Mouse (Mus musculus): ENCODE measurements around the gene Esp34. TPM values are rescaled to one million over a fixed set of nuclear protein-coding genes. Genes with fewer than 3 reads are reported as not detected.

Esp34 gene
- total RNA-seq (2022): not detected

DNA sequence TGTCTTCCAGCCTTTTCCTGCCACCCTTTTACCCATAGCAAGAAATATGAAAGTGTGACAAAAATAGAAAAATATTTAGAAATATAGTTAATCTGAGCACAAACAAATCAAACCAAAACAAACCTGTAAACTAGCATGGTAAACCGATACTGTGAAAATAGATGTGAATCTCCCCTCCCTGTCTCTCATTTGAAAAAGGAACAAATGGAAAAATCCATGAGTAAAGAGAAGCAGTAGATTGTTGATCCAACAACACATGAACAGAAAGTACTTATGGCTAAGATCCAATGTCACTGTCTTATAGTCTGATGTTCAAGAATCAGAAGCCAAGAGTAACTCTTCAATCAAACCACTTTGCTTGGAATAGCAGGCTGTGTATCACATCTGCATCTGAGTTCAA lies at the start of gene Esp34:
Esp34 (plus strand) TSS at position 301 of the 400 bp plus-strand sequence.
- DNase-seq: no peak

DNA sequence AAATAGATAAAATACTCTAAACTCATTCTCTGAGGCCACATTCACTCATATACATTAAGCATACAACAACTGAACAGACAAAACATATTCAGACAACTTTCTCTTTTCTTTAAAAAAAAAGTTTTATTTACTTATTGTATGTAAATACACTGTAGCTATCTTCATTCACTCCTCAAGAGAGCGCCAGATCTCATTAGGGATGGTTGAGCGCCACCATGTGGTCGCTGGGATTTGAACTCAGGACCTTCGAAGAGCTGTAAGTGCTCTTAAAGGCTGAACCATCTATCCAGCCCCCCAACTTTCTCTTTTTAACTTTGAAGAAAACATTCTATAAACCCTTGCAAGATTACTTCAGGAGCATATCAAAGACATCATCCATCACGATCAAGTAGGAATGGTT lies 8.5 kb downstream of the Esp34 start:
- DNase-seq: no peak

Other genes with a start within 250 kb of the Esp34 start
- gene Olfr137, start 246.6 kb upstream of the Esp34 start, total RNA-seq (2022): not detected
- not detected for gene Olfr136, start 224.4 kb upstream of the Esp34 start, total RNA-seq (2022)
- not detected for gene Esp36, start 134.0 kb upstream of the Esp34 start, total RNA-seq (2022)
- not detected for gene Esp31, start 85.3 kb downstream of the Esp34 start, total RNA-seq (2022)